Mouse (Mus musculus) forebrain, embryonic 13.5 days (tissue): ENCODE measurements around the gene Grik4. TPM values are rescaled to one million over a fixed set of nuclear protein-coding genes. Genes with fewer than 3 reads are reported as not detected.

Source experiments
- ATAC-seq: fragments of 200-750 bp; cut with Nextera tagmentation; 2 replicates; pipeline ENCODE4 v1.8.0; 2017
- H3K27ac ChIP-seq: fragments of 300-500 bp; sonication (generic); 2 replicates; pipeline ENCODE4 v1.5.1; 2015; ENCODE audit warnings: inconsistent platforms, mild to moderate bottlenecking, moderate library complexity
- H3K27me3 ChIP-seq: fragments of 300-500 bp; sonication (generic); 2 replicates; pipeline ENCODE4 v1.6.1; 2015; ENCODE audit warnings: mild to moderate bottlenecking, inconsistent platforms
- H3K36me3 ChIP-seq: fragments of 300-500 bp; sonication (generic); 2 replicates; pipeline ENCODE4 v1.6.1; 2015; ENCODE audit warnings: mild to moderate bottlenecking, inconsistent platforms; ENCODE audit not compliant: poor library complexity, severe bottlenecking
- H3K4me1 ChIP-seq: fragments of 300-500 bp; sonication (generic); 2 replicates; pipeline ENCODE4 v1.6.1; 2015; ENCODE audit warnings: inconsistent platforms
- H3K4me2 ChIP-seq: fragments of 300-500 bp; sonication (generic); 2 replicates; pipeline ENCODE4 v1.6.1; 2015; ENCODE audit warnings: inconsistent platforms, mild to moderate bottlenecking, moderate library complexity
- H3K4me3 ChIP-seq: fragments of 300-500 bp; sonication (generic); 2 replicates; pipeline ENCODE4 v1.5.1; 2015; ENCODE audit warnings: mild to moderate bottlenecking, inconsistent platforms
- H3K9ac ChIP-seq: fragments of 300-500 bp; sonication (generic); 2 replicates; pipeline ENCODE4 v1.6.1; 2015; ENCODE audit warnings: mild to moderate bottlenecking, inconsistent platforms
- H3K9me3 ChIP-seq: fragments of 300-500 bp; sonication (generic); replicated peaks from 2 replicates; pipeline ENCODE4 v1.6.1; 2016; ENCODE audit warnings: inconsistent platforms
- WGBS: fragments of 180-500 bp; shearing (Covaris S2); methylation state at CpG from one replicate; pipeline ENCODE4 v1.1.7; 2015; 5-methylcytosine and 5-hydroxymethylcytosine counted together
- polyA plus RNA-seq: library from polyadenylated mRNA; unstranded; fragments of >200 nt; fragmentation: Nextera tagmentation; extraction: Ambion mirVana; gene quantifications from 2 replicates; pipeline ENCODE4 v1.2.1, GENCODE M21; 2015

The Grik4 gene
- polyA plus RNA-seq, 1 experiment from 2014 or later: 2.4 TPM

DNA sequence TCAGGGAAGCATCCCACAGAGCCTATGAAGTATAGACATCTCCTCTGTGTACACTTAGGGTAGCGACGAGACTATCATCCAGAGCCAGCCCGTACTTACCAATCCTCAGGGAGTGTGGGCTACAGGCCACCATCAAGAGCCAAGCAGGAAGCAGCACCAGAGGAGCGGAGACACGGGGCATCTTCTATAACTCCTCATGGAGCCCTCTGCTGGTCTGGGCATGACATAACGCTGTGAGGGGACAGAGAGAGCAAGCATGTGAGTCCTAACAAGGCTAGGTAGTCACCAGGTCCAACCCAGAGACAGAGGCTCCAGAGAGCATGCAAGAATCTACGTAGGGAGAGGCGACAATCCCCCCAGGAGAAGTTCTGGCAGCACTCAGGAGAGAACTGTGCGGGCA, 135.9 kb downstream of the Grik4 start:
- ATAC-seq: no peak
- H3K4me1 ChIP-seq: no peaks in the 10 kb centered on the region
- no peaks in the 10 kb centered on the region for H3K36me3 ChIP-seq
- H3K4me2 ChIP-seq: no peak overlapping the region
- no peaks in the 10 kb centered on the region for H3K27me3 ChIP-seq
- H3K9ac ChIP-seq: no peak overlapping the region
- WGBS: 74% methylated on average over 9 of the region's 9 CpGs
- no peak overlapping the region for H3K4me3 ChIP-seq
- no peak overlapping the region for H3K27ac ChIP-seq
- no peaks in the 10 kb centered on the region for H3K9me3 ChIP-seq

DNA sequence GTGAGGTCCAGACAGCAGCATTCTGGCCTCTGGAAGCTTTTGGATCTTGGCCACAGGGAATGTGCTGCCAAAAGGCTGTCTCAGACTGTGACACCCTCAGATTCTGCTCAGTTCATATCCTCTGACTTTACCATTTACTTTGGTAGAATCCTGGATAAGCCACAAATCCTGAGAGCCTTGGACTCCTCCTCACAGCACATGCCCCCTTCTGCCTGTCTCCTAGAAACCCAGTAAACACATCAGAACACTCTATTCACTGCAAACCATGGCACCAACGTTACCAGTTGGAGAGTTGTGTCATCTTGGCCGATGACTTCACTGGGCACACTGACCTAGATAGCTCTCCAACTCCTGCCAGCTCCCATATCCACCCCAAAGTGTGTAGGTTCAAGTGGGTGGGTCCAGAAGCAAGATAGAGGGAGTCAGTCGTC, 141.2 kb downstream of the Grik4 start:
- Histone ChIP-seq H3K27ac (no peak overlapping the region), H3K4me1 (peaks cover 12% of the 10 kb centered on the region), H3K9me3 (no peaks in the 10 kb centered on the region), H3K36me3 (no peaks in the 10 kb centered on the region), H3K4me3 (no peak overlapping the region), H3K27me3 (no peaks in the 10 kb centered on the region), H3K4me2 (no peak overlapping the region), H3K9ac (no peak overlapping the region)
- no peak for ATAC-seq
- WGBS: 64% methylated on average over 3 of the region's 3 CpGs

DNA sequence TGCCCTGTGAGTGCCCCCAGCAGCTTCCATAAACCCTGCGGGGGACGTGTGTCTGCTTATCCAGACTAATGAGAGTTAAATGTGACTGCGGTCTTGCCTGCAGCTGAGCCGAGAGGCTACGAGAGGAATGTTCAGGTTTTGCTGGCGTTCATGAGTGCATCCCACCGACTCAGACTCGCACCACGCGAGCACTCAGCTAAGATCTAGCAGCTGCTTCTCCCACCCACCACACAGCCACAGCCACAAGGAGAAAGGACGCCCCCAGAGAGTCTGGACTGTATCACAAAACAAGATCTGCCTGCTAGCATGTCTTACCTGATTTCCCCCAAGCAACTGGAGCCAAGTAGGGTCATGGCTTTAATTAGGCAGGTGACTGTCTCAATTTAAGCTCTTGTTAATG, 142.4 kb downstream of the Grik4 start:
- Histone ChIP-seq H3K4me3 (no peak overlapping the region), H3K9ac (no peak overlapping the region), H3K36me3 (no peaks in the 10 kb centered on the region), H3K4me1 (peaks cover 12% of the 10 kb centered on the region), H3K9me3 (no peaks in the 10 kb centered on the region), H3K27ac (no peak overlapping the region), H3K4me2 (no peak overlapping the region), H3K27me3 (no peaks in the 10 kb centered on the region)
- no peak for ATAC-seq
- WGBS: 75% methylated on average over 11 of the region's 11 CpGs

DNA sequence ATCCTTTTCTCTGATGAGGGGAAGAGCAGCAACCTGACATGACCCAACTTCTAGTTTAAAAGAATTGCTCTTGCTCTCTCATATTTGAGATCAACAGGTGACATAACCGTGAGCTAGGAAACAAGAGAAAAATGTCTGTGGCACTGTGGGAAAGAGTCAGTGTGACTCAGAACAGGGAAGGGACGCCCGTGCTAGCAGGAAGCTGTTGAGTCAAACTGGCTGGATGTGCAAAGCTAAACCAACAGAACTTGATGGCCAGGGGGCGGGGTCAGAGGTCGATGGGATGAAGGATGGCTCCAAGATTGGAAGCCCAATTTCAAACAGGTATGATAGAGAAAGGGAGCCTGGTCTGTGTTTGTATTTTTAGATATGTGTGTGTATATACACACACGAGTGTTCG, 144.2 kb downstream of the Grik4 start:
- H3K4me1 ChIP-seq: peaks cover 12% of the 10 kb centered on the region
- H3K9ac ChIP-seq: no peak overlapping the region
- 91% methylated on average over 7 of the region's 7 CpGs for WGBS
- no peaks in the 10 kb centered on the region for H3K36me3 ChIP-seq
- no peak overlapping the region for H3K4me2 ChIP-seq
- no peaks in the 10 kb centered on the region for H3K27me3 ChIP-seq
- H3K9me3 ChIP-seq: no peaks in the 10 kb centered on the region
- no peak for ATAC-seq
- no peak overlapping the region for H3K27ac ChIP-seq
- H3K4me3 ChIP-seq: no peak overlapping the region

DNA sequence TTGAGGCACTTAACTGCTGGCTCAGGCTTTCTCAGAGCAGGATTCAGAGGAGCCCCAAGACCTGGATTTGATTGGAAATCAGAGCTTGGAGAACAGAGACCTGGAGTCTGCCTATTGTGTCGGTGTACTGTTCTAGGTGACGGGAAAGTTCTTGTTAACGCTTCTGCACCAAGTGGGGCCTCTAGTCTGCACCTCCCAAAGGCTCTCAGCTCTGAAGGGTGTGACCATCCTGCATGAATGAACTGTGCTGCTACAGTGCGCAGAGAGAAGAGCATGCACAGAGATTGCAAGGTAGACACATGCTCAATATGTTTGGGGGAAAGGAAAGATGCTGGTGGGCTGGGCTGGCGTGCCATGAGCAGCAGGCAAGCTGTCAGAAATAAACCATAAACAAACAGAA, 144.6 kb downstream of the Grik4 start:
- Histone ChIP-seq H3K9ac (no peak overlapping the region), H3K27ac (no peak overlapping the region), H3K27me3 (no peaks in the 10 kb centered on the region), H3K4me2 (no peak overlapping the region), H3K4me3 (no peak overlapping the region), H3K4me1 (peaks cover 12% of the 10 kb centered on the region), H3K9me3 (no peaks in the 10 kb centered on the region), H3K36me3 (no peaks in the 10 kb centered on the region)
- ATAC-seq: no peak
- WGBS: 85% methylated on average over 5 of the region's 5 CpGs

DNA sequence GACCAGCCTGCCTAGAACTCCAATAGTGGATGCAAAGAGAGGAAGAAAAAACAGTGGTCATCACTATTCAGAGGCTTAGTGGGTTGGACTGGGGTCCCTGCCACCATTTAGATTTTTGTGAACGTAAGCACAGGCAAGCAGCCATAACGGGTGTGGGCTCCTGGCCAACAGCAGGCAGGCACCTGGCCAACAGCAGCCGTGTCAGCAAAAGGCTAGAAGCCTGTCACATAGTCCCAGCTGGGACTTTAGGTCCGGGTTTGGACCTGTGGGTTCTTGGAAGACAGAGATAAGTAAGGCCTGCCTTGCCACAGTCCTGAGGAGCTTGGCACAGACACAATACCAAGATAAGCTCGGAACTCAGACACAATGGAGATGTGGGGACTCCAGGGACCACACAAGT, 145.1 kb downstream of the Grik4 start:
- H3K9me3 ChIP-seq: no peaks in the 10 kb centered on the region
- ATAC-seq: 0 out of 2 replicates have a peak, but pooled peaks have one; percentile 24
- WGBS: 33% methylated on average over 5 of the region's 5 CpGs

DNA sequence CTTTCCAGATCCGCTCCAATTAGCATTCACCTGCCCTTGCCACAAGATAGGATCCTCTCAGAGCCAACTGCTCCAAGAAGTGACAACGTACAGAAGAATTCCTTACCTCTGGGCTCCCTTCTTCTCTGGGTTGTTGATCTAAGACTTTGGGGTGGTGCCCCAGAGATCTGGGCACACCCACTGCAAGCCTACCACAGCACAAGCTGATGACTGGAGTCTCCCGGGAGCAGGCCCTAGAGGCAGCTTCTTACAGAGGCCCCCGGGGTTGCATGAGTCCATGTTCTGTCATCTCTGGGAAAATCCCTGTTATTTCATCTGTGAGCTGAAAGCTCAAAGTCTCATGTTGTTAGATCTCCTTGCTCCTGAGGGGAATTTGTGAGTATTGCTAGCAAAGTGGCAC, 146.0 kb downstream of the Grik4 start:
- H3K4me2 ChIP-seq: no peak overlapping the region
- H3K36me3 ChIP-seq: no peaks in the 10 kb centered on the region
- H3K4me3 ChIP-seq: no peak overlapping the region
- H3K4me1 ChIP-seq: peaks cover 12% of the 10 kb centered on the region
- H3K27ac ChIP-seq: no peak overlapping the region
- ATAC-seq: no peak
- no peak overlapping the region for H3K9ac ChIP-seq
- H3K27me3 ChIP-seq: no peaks in the 10 kb centered on the region
- H3K9me3 ChIP-seq: no peaks in the 10 kb centered on the region
- WGBS: 76% methylated on average over 4 of the region's 4 CpGs

More for the DNA sequence above, 145.1 kb downstream of the Grik4 start:
- Histone ChIP-seq H3K9ac (no peak overlapping the region), H3K4me3 (no peak overlapping the region), H3K27ac (no peak overlapping the region), H3K36me3 (no peaks in the 10 kb centered on the region), H3K4me1 (peaks cover 12% of the 10 kb centered on the region), H3K27me3 (no peaks in the 10 kb centered on the region), H3K4me2 (no peak overlapping the region)

DNA sequence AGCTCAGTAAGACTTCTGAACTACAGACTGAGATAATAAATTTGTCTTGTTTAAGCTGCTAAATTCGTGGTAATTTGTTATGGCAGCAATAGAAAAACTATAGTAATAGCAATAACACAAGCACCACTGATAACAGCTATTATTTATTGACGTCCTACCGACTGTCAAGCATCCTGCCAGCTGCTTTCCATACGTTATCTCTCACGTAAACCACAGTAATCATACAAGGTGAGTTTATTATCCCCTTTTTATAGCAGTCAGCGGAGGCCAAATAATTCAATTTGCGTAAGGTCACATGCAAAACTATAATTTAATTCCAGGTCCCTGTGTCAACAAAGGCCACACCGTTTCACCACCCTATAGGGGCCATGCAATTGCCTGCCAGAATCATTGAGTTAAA, 147.0 kb downstream of the Grik4 start:
- no peak for ATAC-seq
- Histone ChIP-seq H3K9ac (no peak overlapping the region), H3K4me1 (peaks cover 12% of the 10 kb centered on the region), H3K36me3 (no peaks in the 10 kb centered on the region), H3K9me3 (no peaks in the 10 kb centered on the region), H3K27me3 (no peaks in the 10 kb centered on the region), H3K4me3 (no peak overlapping the region), H3K4me2 (no peak overlapping the region), H3K27ac (no peak overlapping the region)
- 77% methylated on average over 8 of the region's 8 CpGs for WGBS

DNA sequence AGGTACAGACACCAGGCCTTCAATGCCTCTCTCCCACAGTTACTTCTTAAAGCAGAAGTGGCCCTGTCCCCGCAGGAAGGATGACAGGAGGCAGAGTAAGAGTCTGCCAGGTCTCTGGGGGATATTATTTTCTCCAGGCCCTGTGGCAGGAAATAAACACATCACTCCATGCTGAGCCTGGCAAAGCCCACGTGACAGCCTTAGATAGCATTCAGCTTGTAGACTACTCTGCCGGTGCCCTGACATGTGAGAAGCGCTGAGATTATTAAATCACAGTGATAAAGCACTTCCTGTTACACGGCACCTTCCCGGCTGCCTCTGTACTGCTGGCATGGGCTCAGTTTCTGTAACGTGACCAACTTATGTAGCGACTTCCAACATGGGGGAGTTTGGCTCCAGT, 148.4 kb downstream of the Grik4 start:
- H3K27me3 ChIP-seq: no peaks in the 10 kb centered on the region
- H3K9me3 ChIP-seq: no peaks in the 10 kb centered on the region
- H3K36me3 ChIP-seq: no peaks in the 10 kb centered on the region
- peaks cover 18% of the 10 kb centered on the region for H3K4me1 ChIP-seq
- H3K27ac ChIP-seq: no peak overlapping the region
- H3K4me3 ChIP-seq: no peak overlapping the region
- WGBS: 73% methylated on average over 8 of the region's 8 CpGs
- no peak overlapping the region for H3K4me2 ChIP-seq
- no peak for ATAC-seq
- H3K9ac ChIP-seq: no peak overlapping the region

DNA sequence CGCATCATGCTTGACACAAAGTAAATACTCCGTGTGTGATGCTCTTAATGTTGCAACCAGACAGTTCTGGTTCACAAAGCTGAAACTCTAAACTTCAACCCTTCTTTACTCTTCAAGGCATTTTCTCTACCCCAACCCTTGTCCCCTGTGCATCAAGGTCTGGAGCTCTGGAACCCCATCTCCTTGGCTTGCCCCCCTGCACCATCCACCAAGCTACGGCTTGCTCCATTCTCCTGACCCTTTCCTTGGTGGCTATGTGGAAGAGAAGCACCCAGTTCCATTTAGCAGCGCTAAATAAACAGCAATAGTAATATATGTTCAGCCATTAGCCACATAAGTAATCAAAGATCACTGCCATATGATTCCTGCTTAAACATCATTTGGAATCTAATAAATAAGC, 150.3 kb downstream of the Grik4 start:
- 97% methylated on average over 4 of the region's 4 CpGs for WGBS
- no peak overlapping the region for H3K9ac ChIP-seq
- no peak overlapping the region for H3K4me3 ChIP-seq
- H3K4me1 ChIP-seq: peaks cover 10% of the 10 kb centered on the region
- no peak overlapping the region for H3K4me2 ChIP-seq
- H3K36me3 ChIP-seq: no peaks in the 10 kb centered on the region
- no peak overlapping the region for H3K27ac ChIP-seq
- H3K9me3 ChIP-seq: no peaks in the 10 kb centered on the region
- ATAC-seq: no peak
- H3K27me3 ChIP-seq: 0 out of 2 replicates have a peak, but pooled peaks cover 8% of the 10 kb centered on the region

DNA sequence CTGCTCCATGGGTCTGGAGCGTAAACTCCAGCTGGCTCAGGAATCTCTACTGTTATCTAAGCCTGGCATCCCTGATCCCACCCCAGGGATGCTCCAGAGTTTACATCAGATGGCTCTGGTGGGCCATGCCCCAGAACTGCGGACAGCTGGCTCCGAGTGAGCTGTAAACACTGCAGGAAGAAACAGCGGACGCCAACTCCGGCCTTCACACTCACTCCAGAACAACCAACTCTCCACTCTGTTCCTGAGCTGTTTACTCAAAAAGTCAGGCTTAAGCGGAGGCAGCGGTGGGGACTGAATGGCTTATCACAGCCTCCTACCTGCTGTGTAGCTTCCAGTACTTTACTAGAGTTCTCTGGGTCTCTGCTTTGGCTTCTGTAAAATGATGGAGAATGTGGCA, 150.7 kb downstream of the Grik4 start:
- Histone ChIP-seq H3K9ac (no peak overlapping the region), H3K9me3 (no peaks in the 10 kb centered on the region), H3K27me3 (0 out of 2 replicates have a peak, but pooled peaks cover 9% of the 10 kb centered on the region), H3K4me2 (no peak overlapping the region), H3K4me3 (no peak overlapping the region), H3K36me3 (no peaks in the 10 kb centered on the region), H3K4me1 (0 out of 2 replicates have a peak, but pooled peaks cover 6% of the 10 kb centered on the region), H3K27ac (no peak overlapping the region)
- WGBS: 87% methylated on average over 8 of the region's 8 CpGs
- no peak for ATAC-seq

DNA sequence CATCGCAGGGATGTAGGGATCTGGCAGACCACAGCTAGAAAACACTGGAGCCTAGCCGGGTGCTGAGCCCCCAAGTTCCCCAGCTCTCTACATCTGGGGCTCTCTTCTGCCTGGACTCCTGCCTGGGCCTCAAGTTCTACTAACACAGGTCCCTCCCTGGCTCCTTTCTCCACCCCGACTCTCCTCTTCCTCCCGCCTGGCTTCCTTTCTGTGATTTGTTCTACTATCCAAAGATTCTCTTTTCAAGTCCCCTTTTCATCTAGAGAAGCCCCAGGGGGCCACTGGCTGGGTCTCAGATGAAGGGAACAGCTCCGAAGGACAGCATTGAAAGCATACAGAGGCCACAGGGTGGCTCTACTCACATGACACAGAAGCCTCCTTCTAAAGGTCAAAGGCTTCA, 151.9 kb downstream of the Grik4 start:
- ATAC-seq: no peak
- WGBS: 44% methylated on average over 5 of the region's 5 CpGs

DNA sequence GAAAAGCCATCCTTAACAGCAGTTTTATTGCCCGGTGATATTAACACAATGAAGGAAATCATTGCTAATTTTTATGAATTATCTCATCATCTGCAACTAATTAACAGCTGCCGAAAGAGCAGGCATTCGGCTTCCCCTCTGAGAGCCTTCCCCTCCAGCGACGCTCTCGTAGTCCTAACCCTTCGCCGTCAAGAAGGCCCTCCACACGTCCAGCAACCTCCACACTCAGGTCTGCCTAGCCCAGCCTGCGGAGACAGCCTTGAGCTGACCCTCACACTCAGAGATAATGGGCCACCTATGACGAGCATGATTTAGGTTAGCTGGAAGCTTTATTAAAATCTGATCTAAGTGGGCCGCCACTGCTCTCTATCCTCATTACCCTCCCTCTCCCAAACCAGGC, 152.5 kb downstream of the Grik4 start:
- Histone ChIP-seq H3K27me3 (peaks cover 19% of the 10 kb centered on the region), H3K9me3 (no peaks in the 10 kb centered on the region), H3K4me2 (no peak overlapping the region), H3K36me3 (no peaks in the 10 kb centered on the region), H3K27ac (no peak overlapping the region), H3K4me1 (peaks cover 9% of the 10 kb centered on the region; the same call in 1 of the 2 replicates), H3K9ac (no peak overlapping the region), H3K4me3 (no peak overlapping the region)
- WGBS: 70% methylated on average over 12 of the region's 12 CpGs
- ATAC-seq: no peak

More for the DNA sequence above, 151.9 kb downstream of the Grik4 start:
- Histone ChIP-seq H3K4me1 (0 out of 2 replicates have a peak, but pooled peaks cover 6% of the 10 kb centered on the region), H3K4me2 (no peak overlapping the region), H3K36me3 (no peaks in the 10 kb centered on the region), H3K27ac (no peak overlapping the region), H3K9me3 (no peaks in the 10 kb centered on the region), H3K27me3 (peaks cover 18% of the 10 kb centered on the region), H3K4me3 (no peak overlapping the region), H3K9ac (no peak overlapping the region)
